Mouse (Mus musculus) frontal cortex, postnatal 14 days (tissue): ENCODE data around the gene Ccnd1.
A peak's percentile ranks its signal among the peaks of the same experiment; 100 is the strongest.

ENCODE experiments used
- DNase-seq, 2 experiments: peaks; one replicate each; pipeline ENCODE4 v3.0.0; 2022; ENCODE audit warnings: low spot score in 2 of 2

The Ccnd1 gene

GRCm38 (mm10) chr7:144938661-144939343, 923 bp downstream of the Ccnd1 start:
- no peak for DNase-seq

- no peak for DNase-seq
These were observed 1.7 kb downstream of the Ccnd1 start for GRCm38 (mm10) chr7:144937899-144938517.

- peak; percentile 68 to 89 for DNase-seq
These were observed 2.2 kb downstream of the Ccnd1 start for GRCm38 (mm10) chr7:144937490-144937889.

- no peak for DNase-seq
These were observed 3.3 kb downstream of the Ccnd1 start for GRCm38 (mm10) chr7:144936311-144936880.

- DNase-seq, result peak in 1 of 2 experiments; percentile 40
These were observed 4.2 kb downstream of the Ccnd1 start for GRCm38 (mm10) chr7:144935563-144935962.

- no peak for DNase-seq
These were observed 4.8 kb downstream of the Ccnd1 start for GRCm38 (mm10) chr7:144934901-144935300.

GRCm38 (mm10) chr7:144933796-144934195, 5.9 kb downstream of the Ccnd1 start:
- DNase-seq, result no peak

GRCm38 (mm10) chr7:144933336-144933735, 6.4 kb downstream of the Ccnd1 start:
- DNase-seq, result no peak

- no peak for DNase-seq
These were observed 7.3 kb downstream of the Ccnd1 start for GRCm38 (mm10) chr7:144932389-144932937.

- DNase-seq, result no peak
These were observed 7.9 kb downstream of the Ccnd1 start for GRCm38 (mm10) chr7:144931778-144932177.

- no peak for DNase-seq
These were observed 9.8 kb downstream of the Ccnd1 start for GRCm38 (mm10) chr7:144929931-144930330.

- no peak for DNase-seq
These were observed 10.2 kb downstream of the Ccnd1 start for GRCm38 (mm10) chr7:144929506-144929905.

- no peak for DNase-seq
These were observed 10.9 kb downstream of the Ccnd1 start for GRCm38 (mm10) chr7:144928889-144929210.

GRCm38 (mm10) chr7:144928009-144928888, 11.5 kb downstream of the Ccnd1 start:
- no peak for DNase-seq

- no peak for DNase-seq
These were observed 12.1 kb downstream of the Ccnd1 start for GRCm38 (mm10) chr7:144927591-144927990.

GRCm38 (mm10) chr7:144918823-144919222, 20.9 kb downstream of the Ccnd1 start:
- DNase-seq, result no peak

GRCm38 (mm10) chr7:144914948-144915750, 24.6 kb downstream of the Ccnd1 start, which contains the start of gene LTO1:
TSS of gene LTO1 (plus strand) at chr7:144915100.
- DNase-seq, result peak; percentile 84 to 86

- DNase-seq, result peak in 1 of 2 experiments; percentile 77
These were observed 25.3 kb downstream of the Ccnd1 start for GRCm38 (mm10) chr7:144914296-144914947.

- no peak for DNase-seq
These were observed 26.8 kb downstream of the Ccnd1 start for GRCm38 (mm10) chr7:144912897-144913296.

GRCm38 (mm10) chr7:144911121-144911520, 28.6 kb downstream of the Ccnd1 start:
- DNase-seq, result no peak
